Mouse (Mus musculus): ENCODE results near the gene Atpif1. TPM values are rescaled to one million over a fixed set of nuclear protein-coding genes. Genes with fewer than 3 reads are reported as not detected.

Gene Atpif1
- polyA plus RNA-seq, 1 experiment from 2014 or later: 1,190 TPM

GRCm38 (mm10) chr4:132515369-132516155 is 17.9 kb downstream of the Atpif1 start:
- Histone ChIP-seq H3K27me3 (ENCODE audit: control insufficient read depth, insufficient read depth, low read depth, low read length) (peaks cover 3% of the 10 kb centered on the region), H3K4me2 (ENCODE audit: low read length) (peak overlapping the region; percentile 89), H3K9me3 (replicated peaks; ENCODE audit: control insufficient read depth, low read length, poor library complexity, severe bottlenecking) (no peaks in the 10 kb centered on the region), H3K36me3 (ENCODE audit: control insufficient read depth, insufficient read depth, low read length) (no peaks in the 10 kb centered on the region), H3K27ac (ENCODE audit: low read length) (peak overlapping the region; percentile 48), H3K9ac (ENCODE audit: low read depth, low read length) (0 out of 2 replicates have a peak overlapping the region, but pooled peaks have one; percentile 4), H3K4me3 (ENCODE audit: low read depth, low read length) (peak overlapping the region; percentile 37), H3K4me1 (ENCODE audit: control insufficient read depth, insufficient read depth, low read length) (peaks cover 8% of the 10 kb centered on the region; the same call in 1 of the 2 replicates)
- 20% methylated on average over 22 of the region's 22 CpGs for WGBS
- ATAC-seq: peak; percentile 95

- peaks cover 3% of the 10 kb centered on the region for H3K27me3 ChIP-seq (ENCODE audit: control insufficient read depth, insufficient read depth, low read depth, low read length)
- peak overlapping the region; percentile 48; the same call in 1 of the 2 replicates for H3K27ac ChIP-seq (ENCODE audit: low read length)
- H3K9ac ChIP-seq (ENCODE audit: low read depth, low read length): peak overlapping the region; percentile 30; the same call in 1 of the 2 replicates
- peaks cover 8% of the 10 kb centered on the region; the same call in 1 of the 2 replicates for H3K4me1 ChIP-seq (ENCODE audit: control insufficient read depth, insufficient read depth, low read length)
- ATAC-seq: no peak
- peak overlapping the region; percentile 37 for H3K4me3 ChIP-seq (ENCODE audit: low read depth, low read length)
- 1% methylated on average over 21 of the region's 21 CpGs for WGBS
- peak overlapping the region; percentile 89 for H3K4me2 ChIP-seq (ENCODE audit: low read length)
- H3K9me3 ChIP-seq (replicated peaks; ENCODE audit: control insufficient read depth, low read length, poor library complexity, severe bottlenecking): no peaks in the 10 kb centered on the region
- H3K36me3 ChIP-seq (ENCODE audit: control insufficient read depth, insufficient read depth, low read length): no peaks in the 10 kb centered on the region
Observed at GRCm38 (mm10) chr4:132514555-132515135, 18.8 kb downstream of the Atpif1 start.

- H3K27me3 ChIP-seq (ENCODE audit: control insufficient read depth, insufficient read depth, low read depth, low read length): peaks cover 3% of the 10 kb centered on the region
- H3K9ac ChIP-seq (ENCODE audit: low read depth, low read length): no peak overlapping the region
- no peaks in the 10 kb centered on the region for H3K36me3 ChIP-seq (ENCODE audit: control insufficient read depth, insufficient read depth, low read length)
- H3K9me3 ChIP-seq (replicated peaks; ENCODE audit: control insufficient read depth, low read length, poor library complexity, severe bottlenecking): no peaks in the 10 kb centered on the region
- no peak for ATAC-seq
- no peak overlapping the region for H3K27ac ChIP-seq (ENCODE audit: low read length)
- H3K4me1 ChIP-seq (ENCODE audit: control insufficient read depth, insufficient read depth, low read length): peaks cover 8% of the 10 kb centered on the region; the same call in 1 of the 2 replicates
- H3K4me3 ChIP-seq (ENCODE audit: low read depth, low read length): no peak overlapping the region
- WGBS: 29% methylated on average over 14 of the region's 14 CpGs
- no peak overlapping the region for H3K4me2 ChIP-seq (ENCODE audit: low read length)
Observed at GRCm38 (mm10) chr4:132513395-132514273, 19.8 kb downstream of the Atpif1 start.

- H3K4me1 ChIP-seq (ENCODE audit: control insufficient read depth, insufficient read depth, low read length): peaks cover 8% of the 10 kb centered on the region; the same call in 1 of the 2 replicates
- no peaks in the 10 kb centered on the region for H3K9me3 ChIP-seq (replicated peaks; ENCODE audit: control insufficient read depth, low read length, poor library complexity, severe bottlenecking)
- H3K9ac ChIP-seq (ENCODE audit: low read depth, low read length): no peak overlapping the region
- 70% methylated on average over 3 of the region's 3 CpGs for WGBS
- no peak for ATAC-seq
- H3K27ac ChIP-seq (ENCODE audit: low read length): no peak overlapping the region
- H3K4me3 ChIP-seq (ENCODE audit: low read depth, low read length): no peak overlapping the region
- H3K36me3 ChIP-seq (ENCODE audit: control insufficient read depth, insufficient read depth, low read length): no peaks in the 10 kb centered on the region
- H3K4me2 ChIP-seq (ENCODE audit: low read length): no peak overlapping the region
- H3K27me3 ChIP-seq (ENCODE audit: control insufficient read depth, insufficient read depth, low read depth, low read length): peaks cover 3% of the 10 kb centered on the region
Observed at GRCm38 (mm10) chr4:132512080-132512479, 21.4 kb downstream of the Atpif1 start.

GRCm38 (mm10) chr4:132510352-132510798 is 23.1 kb downstream of the Atpif1 start, which contains the start of gene Sesn2:
Gene Sesn2, minus strand, starts transcription at chr4:132510501.
- under 1% methylated on average over 32 of the region's 32 CpGs for WGBS
- peaks cover 3% of the 10 kb centered on the region for H3K27me3 ChIP-seq (ENCODE audit: control insufficient read depth, insufficient read depth, low read depth, low read length)
- H3K9me3 ChIP-seq (replicated peaks; ENCODE audit: control insufficient read depth, low read length, poor library complexity, severe bottlenecking): no peaks in the 10 kb centered on the region
- ATAC-seq: peak; percentile 93
- H3K9ac ChIP-seq (ENCODE audit: low read depth, low read length): peak within 1 kb of the TSS; percentile 81
- H3K4me2 ChIP-seq (ENCODE audit: low read length): peak within 1 kb of the TSS; percentile 93
- H3K4me3 ChIP-seq (ENCODE audit: low read depth, low read length): peak within 1 kb of the TSS; percentile 86
- H3K36me3 ChIP-seq (ENCODE audit: control insufficient read depth, insufficient read depth, low read length): no peaks in the 10 kb centered on the region
- peak within 1 kb of the TSS; percentile 76 for H3K27ac ChIP-seq (ENCODE audit: low read length)
- peaks cover 8% of the 10 kb centered on the region; the same call in 1 of the 2 replicates for H3K4me1 ChIP-seq (ENCODE audit: control insufficient read depth, insufficient read depth, low read length)

- WGBS: under 1% methylated on average over 50 of the region's 52 CpGs
- H3K9ac ChIP-seq (ENCODE audit: low read depth, low read length): peak overlapping the region; percentile 81
- H3K27me3 ChIP-seq (ENCODE audit: control insufficient read depth, insufficient read depth, low read depth, low read length): peaks cover 3% of the 10 kb centered on the region
- peak overlapping the region; percentile 93 for H3K4me2 ChIP-seq (ENCODE audit: low read length)
- H3K4me3 ChIP-seq (ENCODE audit: low read depth, low read length): peak overlapping the region; percentile 86
- peak overlapping the region; percentile 76 for H3K27ac ChIP-seq (ENCODE audit: low read length)
- no peaks in the 10 kb centered on the region for H3K9me3 ChIP-seq (replicated peaks; ENCODE audit: control insufficient read depth, low read length, poor library complexity, severe bottlenecking)
- ATAC-seq: peak; percentile 72
- H3K4me1 ChIP-seq (ENCODE audit: control insufficient read depth, insufficient read depth, low read length): peaks cover 5% of the 10 kb centered on the region; the same call in 1 of the 2 replicates
- no peaks in the 10 kb centered on the region for H3K36me3 ChIP-seq (ENCODE audit: control insufficient read depth, insufficient read depth, low read length)
Observed at GRCm38 (mm10) chr4:132509621-132510296, 23.7 kb downstream of the Atpif1 start.

GRCm38 (mm10) chr4:132507210-132507609 is 26.2 kb downstream of the Atpif1 start:
- Histone ChIP-seq H3K27ac (ENCODE audit: low read length) (no peak overlapping the region), H3K36me3 (ENCODE audit: control insufficient read depth, insufficient read depth, low read length) (no peaks in the 10 kb centered on the region), H3K27me3 (ENCODE audit: control insufficient read depth, insufficient read depth, low read depth, low read length) (no peaks in the 10 kb centered on the region), H3K4me2 (ENCODE audit: low read length) (no peak overlapping the region), H3K4me1 (ENCODE audit: control insufficient read depth, insufficient read depth, low read length) (no peaks in the 10 kb centered on the region; the same call in 1 of the 2 replicates), H3K9me3 (replicated peaks; ENCODE audit: control insufficient read depth, low read length, poor library complexity, severe bottlenecking) (no peaks in the 10 kb centered on the region), H3K9ac (ENCODE audit: low read depth, low read length) (no peak overlapping the region), H3K4me3 (ENCODE audit: low read depth, low read length) (no peak overlapping the region)
- WGBS: 46% methylated on average over 2 of the region's 2 CpGs
- no peak for ATAC-seq

GRCm38 (mm10) chr4:132506250-132506649 is 27.2 kb downstream of the Atpif1 start:
- Histone ChIP-seq H3K9me3 (replicated peaks; ENCODE audit: control insufficient read depth, low read length, poor library complexity, severe bottlenecking) (no peaks in the 10 kb centered on the region), H3K27me3 (ENCODE audit: control insufficient read depth, insufficient read depth, low read depth, low read length) (no peaks in the 10 kb centered on the region), H3K36me3 (ENCODE audit: control insufficient read depth, insufficient read depth, low read length) (no peaks in the 10 kb centered on the region), H3K4me1 (ENCODE audit: control insufficient read depth, insufficient read depth, low read length) (no peaks in the 10 kb centered on the region; the same call in 1 of the 2 replicates), H3K9ac (ENCODE audit: low read depth, low read length) (no peak overlapping the region), H3K4me3 (ENCODE audit: low read depth, low read length) (no peak overlapping the region), H3K4me2 (ENCODE audit: low read length) (no peak overlapping the region), H3K27ac (ENCODE audit: low read length) (no peak overlapping the region)
- no peak for ATAC-seq
- WGBS: 75% methylated on average over 6 of the region's 6 CpGs

All from midbrain, embryonic 16.5 days (tissue).